Mouse (Mus musculus) gastrocnemius, postnatal 36 days (tissue): ENCODE results near the gene Fam187b. TPM values are rescaled to one million over a fixed set of nuclear protein-coding genes. Genes with fewer than 3 reads are reported as not detected.
A peak's percentile ranks its signal among the peaks of the same experiment; 100 is the strongest.

Experiments used
- DNase-seq, 2 experiments: peaks; one replicate each; pipeline ENCODE4 v3.0.0; 2022
- intact Hi-C: fragments of 180-260 bp; cut with DNase I; formaldehyde crosslinking; loops from one replicate; pipeline ENCODE4 v1.15.1; 2025
- total RNA-seq, 2 experiments: library from RNA; stranded (reverse); gene quantifications; 2 replicates each; pipeline ENCODE4 v1.2.3; 2021

Fam187b gene
- total RNA-seq, 2 experiments from 2014 or later: not detected

GRCm38 (mm10) chr7:30957367-30957783, 16.2 kb upstream of the Fam187b start:
- intact Hi-C loops: no loop called here
- DNase-seq: peak; percentile 89 to 95

- no peak for DNase-seq
- intact Hi-C loops: no loop called here
These were observed 15.3 kb upstream of the Fam187b start for GRCm38 (mm10) chr7:30958109-30958865.

- no peak for DNase-seq
- intact Hi-C loops: no loop called here
These were observed 14.6 kb upstream of the Fam187b start for GRCm38 (mm10) chr7:30958866-30959487.

GRCm38 (mm10) chr7:30959786-30960349, 13.7 kb upstream of the Fam187b start:
- intact Hi-C loops: loop anchor here (5.0 kb wide), 1 partner anchor 137 kb away; no protein-coding TSS in a partner anchor
- DNase-seq: no peak

- DNase-seq: no peak
- intact Hi-C loops: loop anchor here (5.0 kb wide), 1 partner anchor 134 kb away; no protein-coding TSS in a partner anchor
These were observed 10.7 kb upstream of the Fam187b start for GRCm38 (mm10) chr7:30962862-30963261.

GRCm38 (mm10) chr7:30964366-30964765, 9.2 kb upstream of the Fam187b start:
- intact Hi-C loops: loop anchor here (5.0 kb wide), 1 partner anchor 133 kb away; no protein-coding TSS in a partner anchor
- DNase-seq: no peak

GRCm38 (mm10) chr7:30965677-30966076, 7.9 kb upstream of the Fam187b start:
- no peak for DNase-seq
- intact Hi-C loops: no loop called here

GRCm38 (mm10) chr7:30966657-30967056, 6.9 kb upstream of the Fam187b start:
- intact Hi-C loops: no loop called here
- DNase-seq: no peak

- DNase-seq: no peak
- intact Hi-C loops: no loop called here
These were observed 5.0 kb upstream of the Fam187b start for GRCm38 (mm10) chr7:30968611-30969010.

GRCm38 (mm10) chr7:30969174-30969573, 4.4 kb upstream of the Fam187b start:
- DNase-seq: no peak
- intact Hi-C loops: no loop called here

GRCm38 (mm10) chr7:30971901-30972300, 1.7 kb upstream of the Fam187b start:
- DNase-seq: no peak
- intact Hi-C loops: loop anchor here (5.0 kb wide), 1 partner anchor 100 kb away; no protein-coding TSS in a partner anchor

GRCm38 (mm10) chr7:30972426-30973250, 952 bp upstream of the Fam187b start:
- intact Hi-C loops: loop anchor here (5.0 kb wide), 1 partner anchor 100 kb away; no protein-coding TSS in a partner anchor

GRCm38 (mm10) chr7:30973251-30973500, 414 bp upstream of the Fam187b start, which contains the start of gene Lsr:
TSS of gene Lsr (minus strand) at chr7:30973464.
- DNase-seq: no peak
- intact Hi-C loops: loop anchor here (5.0 kb wide), 1 partner anchor 101 kb away; no protein-coding TSS in a partner anchor

More at GRCm38 (mm10) chr7:30972426-30973250, 952 bp upstream of the Fam187b start:
- no peak for DNase-seq

GRCm38 (mm10) chr7:30981703-30982102, 8.1 kb downstream of the Fam187b start:
- DNase-seq: no peak
- intact Hi-C loops: no loop called here

GRCm38 (mm10) chr7:30985357-30985756, 11.8 kb downstream of the Fam187b start:
- DNase-seq: no peak
- intact Hi-C loops: no loop called here

GRCm38 (mm10) chr7:30988519-30989162, 15.1 kb downstream of the Fam187b start:
- intact Hi-C loops: no loop called here
- DNase-seq: no peak

GRCm38 (mm10) chr7:30992148-30992547, 18.6 kb downstream of the Fam187b start:
- intact Hi-C loops: no loop called here
- DNase-seq: no peak

- DNase-seq: no peak
- intact Hi-C loops: no loop called here
These were observed 20.4 kb downstream of the Fam187b start for GRCm38 (mm10) chr7:30993986-30994385.

- no peak for DNase-seq
- intact Hi-C loops: no loop called here
These were observed 22.9 kb downstream of the Fam187b start for GRCm38 (mm10) chr7:30996491-30996890.

- intact Hi-C loops: no loop called here
- peak; percentile 48 to 57 for DNase-seq
These were observed 27.0 kb downstream of the Fam187b start for GRCm38 (mm10) chr7:31000505-31001020.
